Mouse (Mus musculus) hindbrain, embryonic 14.5 days (tissue): ENCODE measurements around the gene Cryba1. TPM values are rescaled to one million over a fixed set of nuclear protein-coding genes. Genes with fewer than 3 reads are reported as not detected.

Experiments
- polyA plus RNA-seq: library from polyadenylated mRNA; unstranded; fragments of >200 nt; fragmentation: Nextera tagmentation; extraction: Ambion mirVana; gene quantifications from 2 replicates; pipeline ENCODE4 v1.2.1, GENCODE M21; 2014

Gene Cryba1
- polyA plus RNA-seq, 1 experiment from 2014 or later: 0.62 TPM

Other genes starting within 250 kb of the Cryba1 start
- 44.5 and 45.0 TPM in 2 replicates for gene Ankrd13b, start 235.6 kb downstream of the Cryba1 start, polyA plus RNA-seq
- gene Git1, start 231.7 kb downstream of the Cryba1 start, polyA plus RNA-seq: 21.3 and 23.2 TPM in 2 replicates
- 1.7 and 2.7 TPM in 2 replicates for gene Abhd15, start 210.2 kb downstream of the Cryba1 start, polyA plus RNA-seq
- 13.3 and 15.1 TPM in 2 replicates for gene Trp53i13, start 209.3 kb downstream of the Cryba1 start, polyA plus RNA-seq
- gene Gm10392, start 206.1 kb downstream of the Cryba1 start, polyA plus RNA-seq: not detected in 2 replicates
- gene Taok1, start 117.5 kb downstream of the Cryba1 start, polyA plus RNA-seq: 29.2 and 29.3 TPM in 2 replicates
- 5.9 and 6.4 TPM in 2 replicates for gene Nufip2, start 39.1 kb downstream of the Cryba1 start, polyA plus RNA-seq
- gene Myo18a, start 38.0 kb upstream of the Cryba1 start, polyA plus RNA-seq: 42.1 and 43.7 TPM in 2 replicates
- gene Gm10277, start 62.5 kb upstream of the Cryba1 start, polyA plus RNA-seq: 0.69 and 1.4 TPM in 2 replicates
- gene Pipox, start 168.8 kb upstream of the Cryba1 start, polyA plus RNA-seq: 2.8 and 6.1 TPM in 2 replicates
- gene Sez6, start 205.5 kb upstream of the Cryba1 start, polyA plus RNA-seq: 110 TPM in 2 replicates